Mouse (Mus musculus) CD4-positive helper T cell, adult 2 months (primary cell): ENCODE results near the gene Ralgps2.
A peak's percentile ranks its signal among the peaks of the same experiment; 100 is the strongest.

Experiments
- DNase-seq: peaks from one replicate; pipeline ENCODE4 v3.0.0-alpha.2; 2012; ENCODE audit warnings: low read depth, missing footprints, low spot score

Ralgps2 gene

GRCm38 (mm10) chr1:156939251-156940141 is at the start of gene Ralgps2:
Gene Ralgps2, minus strand, starts transcription at chr1:156939626.
- DNase-seq: peak; percentile 82

DNA sequence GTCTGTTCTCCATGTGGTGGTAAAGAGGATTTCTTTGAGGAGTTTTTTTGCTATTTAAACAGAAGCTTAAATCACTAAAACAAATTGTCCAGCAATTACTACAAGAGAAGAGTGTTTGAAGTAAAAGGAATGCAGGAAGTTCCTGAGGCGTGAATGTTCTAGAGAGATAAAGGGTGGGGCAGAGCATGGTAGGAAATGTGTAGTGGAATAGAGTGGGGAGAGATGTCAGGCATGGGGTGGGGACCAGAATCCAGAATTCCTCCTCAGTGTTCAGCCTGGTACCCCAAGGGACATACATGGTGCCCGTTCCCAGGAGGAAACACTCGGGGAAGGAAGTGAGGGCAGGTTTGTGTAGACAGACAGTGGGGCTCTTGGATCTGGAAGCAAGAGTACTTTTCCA is 48.1 kb upstream of the Ralgps2 start:
- DNase-seq: no peak

DNA sequence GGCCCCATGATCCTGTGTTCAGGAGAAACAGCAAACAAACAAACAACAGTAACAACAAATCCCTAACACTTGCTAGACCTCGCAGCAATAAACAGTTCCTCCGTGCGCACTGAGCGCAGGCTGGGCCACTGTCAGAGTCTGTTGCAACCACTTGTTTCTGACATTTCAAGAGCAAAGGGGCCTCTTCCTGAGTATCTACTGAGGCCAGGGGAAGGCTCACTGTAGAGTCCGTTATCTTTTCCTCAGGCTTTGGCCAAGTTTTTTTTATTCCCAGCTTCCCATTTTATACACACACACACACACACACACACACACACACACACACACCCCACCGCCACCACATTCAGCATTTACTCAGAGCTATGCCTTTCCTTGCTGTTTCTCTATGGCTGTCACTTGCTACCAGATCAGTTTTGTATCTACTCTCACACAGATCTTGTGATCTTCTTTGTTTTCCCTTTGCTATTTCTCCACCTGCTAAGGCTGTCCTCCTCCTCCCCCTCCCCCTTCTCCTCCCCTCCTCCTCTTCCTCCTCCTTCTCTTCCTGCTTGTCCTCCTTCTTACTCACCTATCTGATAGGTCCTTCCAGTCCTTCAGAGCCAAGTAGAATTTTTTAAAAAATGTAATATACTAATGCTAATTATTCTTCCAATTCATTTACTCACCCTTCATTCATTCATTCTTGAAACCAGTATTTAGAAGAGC is 47.4 kb upstream of the Ralgps2 start:
- no peak for DNase-seq

DNA sequence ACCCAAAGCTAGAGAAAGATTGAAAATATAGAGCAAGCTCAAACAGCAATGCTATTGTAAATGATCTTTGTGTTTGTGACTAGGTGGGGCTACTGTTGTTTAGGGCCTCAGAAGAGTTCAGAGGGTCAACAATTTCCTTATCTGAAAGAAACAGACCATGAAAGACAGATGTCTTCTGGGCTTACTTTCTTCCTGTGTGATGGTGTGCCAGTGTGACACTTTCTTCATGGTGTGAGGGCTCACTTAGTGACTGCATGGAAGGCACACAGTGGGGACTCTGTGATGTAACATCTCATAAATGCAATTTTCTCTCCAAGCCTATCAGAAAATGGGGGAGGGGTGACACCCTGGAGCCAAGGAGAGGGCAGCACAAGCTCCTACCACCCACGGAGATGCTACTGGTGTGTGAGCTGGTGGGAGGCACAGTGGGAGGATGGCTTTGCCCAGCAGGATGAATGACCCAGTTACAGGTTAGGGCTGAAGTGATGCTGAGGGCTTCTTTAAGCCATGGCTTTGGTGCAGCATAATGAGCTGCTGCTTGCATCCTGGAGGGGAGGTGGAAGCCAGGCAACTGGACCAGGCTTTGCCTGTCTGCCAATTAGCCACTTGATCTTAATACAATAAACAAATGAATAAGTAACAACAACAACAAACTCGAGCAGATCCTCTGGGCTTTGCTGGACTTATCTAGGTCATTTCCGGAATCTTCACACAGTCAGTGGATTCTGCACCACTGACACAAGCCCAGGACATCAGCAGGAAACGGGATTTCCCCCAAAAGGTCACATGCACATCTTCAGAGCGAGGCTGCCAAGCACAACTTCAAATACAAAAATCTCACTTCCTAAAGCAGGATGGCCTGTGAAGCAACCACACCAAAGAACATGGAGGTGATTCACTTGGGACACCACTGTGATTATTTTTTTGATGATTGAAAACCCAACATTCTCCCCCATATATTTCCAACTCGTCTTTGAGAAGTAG is 46.5 kb upstream of the Ralgps2 start:
- DNase-seq: peak; percentile 79

DNA sequence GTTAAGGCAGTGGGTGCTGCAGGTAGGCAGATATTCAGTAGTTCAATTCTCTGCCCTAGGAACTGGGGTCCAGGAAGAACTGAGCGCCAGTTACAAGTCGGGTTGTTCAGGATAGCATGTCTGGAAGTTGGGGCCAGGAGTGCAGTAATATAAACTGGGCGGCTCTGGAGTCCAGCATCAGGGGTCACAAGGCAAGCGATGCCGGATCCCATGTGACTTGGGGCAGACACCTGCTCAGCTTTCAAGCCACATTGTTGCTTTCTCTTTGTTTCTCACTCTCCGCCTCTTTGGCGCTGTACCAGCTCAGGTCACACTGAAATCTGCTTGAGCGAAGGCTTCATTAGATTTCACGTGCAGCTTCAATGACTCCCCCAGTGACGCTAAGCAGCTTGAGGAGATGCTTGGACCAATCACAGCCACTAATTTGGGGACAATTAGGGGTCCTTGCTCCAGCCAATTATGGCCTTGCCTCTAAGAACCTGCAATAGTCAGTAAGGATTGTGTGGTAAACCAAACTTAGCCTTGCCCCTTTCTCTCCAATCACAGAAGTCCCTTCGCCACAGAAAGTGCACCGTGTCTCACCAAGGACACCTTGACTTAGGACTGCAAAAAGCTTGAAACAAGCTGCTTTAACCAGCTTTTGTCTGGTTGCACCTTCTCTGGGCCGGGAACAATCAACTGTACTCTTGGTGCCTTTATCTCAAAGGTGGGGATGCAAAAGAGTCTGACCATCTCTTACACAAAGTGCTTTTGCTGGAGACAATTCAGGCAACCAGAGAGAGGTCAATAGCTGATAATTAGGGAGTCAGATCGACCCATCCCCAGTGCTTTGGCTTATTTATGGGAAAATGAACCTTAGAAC is 43.8 kb upstream of the Ralgps2 start:
- no peak for DNase-seq

- DNase-seq: no peak
These were observed 42.5 kb upstream of the Ralgps2 start for GRCm38 (mm10) chr1:156981975-156982374.

- DNase-seq: no peak
These were observed 40.3 kb upstream of the Ralgps2 start for GRCm38 (mm10) chr1:156979722-156980121.

GRCm38 (mm10) chr1:156978656-156979055 is 39.2 kb upstream of the Ralgps2 start:
- no peak for DNase-seq

DNA sequence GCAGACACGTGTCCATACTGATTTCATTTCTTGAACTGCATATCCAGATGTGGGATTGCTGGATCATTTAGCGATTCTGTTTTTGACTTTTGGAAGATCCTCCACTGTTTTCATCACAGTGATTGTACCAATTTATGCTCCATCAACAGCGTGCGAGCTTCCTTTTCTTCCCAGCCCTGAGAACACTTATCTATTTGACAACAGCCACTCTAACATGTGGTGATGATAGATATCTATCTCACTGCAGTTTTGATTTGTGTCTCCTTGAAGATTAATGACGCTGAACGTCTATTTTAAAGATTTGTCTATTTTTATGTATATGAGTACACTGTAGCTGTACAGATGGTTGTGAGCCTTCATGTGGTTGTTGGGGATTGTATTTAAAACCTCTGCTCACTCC is 34.4 kb upstream of the Ralgps2 start:
- no peak for DNase-seq

- no peak for DNase-seq
These were observed 33.0 kb upstream of the Ralgps2 start for GRCm38 (mm10) chr1:156972391-156972790.

GRCm38 (mm10) chr1:156971206-156971811 is 31.9 kb upstream of the Ralgps2 start:
- no peak for DNase-seq

GRCm38 (mm10) chr1:156970641-156971040 is 31.2 kb upstream of the Ralgps2 start:
- no peak for DNase-seq

DNA sequence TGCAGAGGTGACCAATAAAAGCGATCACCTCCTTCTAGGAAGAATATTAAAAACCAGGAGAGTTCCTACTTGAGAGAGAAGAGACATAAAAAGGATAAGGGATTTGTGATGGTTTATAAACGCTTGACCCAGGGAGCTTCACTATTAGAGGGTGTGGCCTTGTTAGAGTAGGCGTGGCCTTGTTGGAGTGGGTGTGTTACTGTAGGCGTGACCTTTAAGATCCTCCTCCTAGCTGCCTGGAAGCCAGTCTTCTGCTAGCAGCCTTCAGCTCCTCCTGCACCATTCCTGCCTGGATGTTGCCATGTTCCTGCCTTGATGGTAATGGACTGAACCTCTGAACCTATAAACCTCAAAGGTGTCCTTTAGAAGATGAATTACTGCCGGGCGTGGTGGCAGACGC is 28.7 kb upstream of the Ralgps2 start:
- DNase-seq: no peak

- DNase-seq: no peak
These were observed 25.1 kb upstream of the Ralgps2 start for GRCm38 (mm10) chr1:156964586-156964932.

DNA sequence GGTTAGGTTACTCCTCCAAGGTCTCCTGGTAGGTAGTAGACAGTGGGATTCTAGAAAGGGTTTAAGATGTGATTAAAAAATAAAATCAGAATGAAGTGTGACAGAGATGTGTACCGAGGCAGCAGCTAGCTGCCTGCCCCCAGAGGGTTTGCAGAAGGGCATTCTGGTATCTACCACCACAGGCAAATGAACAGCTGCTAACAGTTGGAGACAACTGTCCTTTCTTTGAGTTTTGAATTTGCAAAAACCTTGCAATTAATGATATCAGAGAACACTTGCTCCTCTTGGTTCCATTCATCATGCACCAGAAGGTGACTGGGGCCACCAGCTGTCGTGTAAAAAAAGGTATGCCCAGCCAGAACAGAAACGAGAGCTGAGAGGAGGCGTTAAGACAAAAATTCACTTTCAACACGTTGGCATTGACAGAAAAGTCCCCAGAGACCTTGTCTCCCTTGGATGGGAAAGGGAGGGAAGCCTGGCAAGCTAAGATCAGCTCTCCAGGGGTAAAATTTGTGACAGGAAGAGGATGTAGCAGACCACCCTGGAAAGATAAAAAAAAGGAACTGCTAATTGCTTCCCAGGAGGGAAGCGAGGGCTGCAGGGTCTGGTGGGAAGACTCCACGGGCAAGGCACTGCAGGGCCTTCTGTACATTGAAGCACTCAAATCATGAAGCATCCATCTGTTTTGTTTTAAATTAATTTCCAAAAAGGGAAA is 24.6 kb upstream of the Ralgps2 start:
- no peak for DNase-seq

GRCm38 (mm10) chr1:156961481-156962265 is 22.2 kb upstream of the Ralgps2 start:
- DNase-seq: no peak

DNA sequence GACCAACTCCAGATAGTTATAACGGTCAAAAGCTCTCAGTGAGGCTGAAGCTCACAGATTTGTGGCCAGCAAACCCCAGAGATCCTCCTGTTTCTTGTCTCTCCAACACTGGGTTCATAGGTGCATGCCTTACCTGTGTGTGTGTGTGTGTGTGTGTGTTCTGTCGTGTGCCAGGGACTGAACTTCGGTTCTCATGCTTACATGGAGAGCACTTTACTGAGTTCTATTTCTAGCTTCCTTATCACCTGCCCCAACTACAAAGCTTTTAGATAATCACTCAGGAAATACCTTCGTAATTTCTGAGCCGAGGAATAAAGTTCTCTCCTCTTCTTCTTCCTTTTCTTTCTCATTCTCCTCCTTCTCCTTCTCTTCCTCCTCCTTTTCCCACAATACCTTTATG is 19.6 kb upstream of the Ralgps2 start:
- no peak for DNase-seq

DNA sequence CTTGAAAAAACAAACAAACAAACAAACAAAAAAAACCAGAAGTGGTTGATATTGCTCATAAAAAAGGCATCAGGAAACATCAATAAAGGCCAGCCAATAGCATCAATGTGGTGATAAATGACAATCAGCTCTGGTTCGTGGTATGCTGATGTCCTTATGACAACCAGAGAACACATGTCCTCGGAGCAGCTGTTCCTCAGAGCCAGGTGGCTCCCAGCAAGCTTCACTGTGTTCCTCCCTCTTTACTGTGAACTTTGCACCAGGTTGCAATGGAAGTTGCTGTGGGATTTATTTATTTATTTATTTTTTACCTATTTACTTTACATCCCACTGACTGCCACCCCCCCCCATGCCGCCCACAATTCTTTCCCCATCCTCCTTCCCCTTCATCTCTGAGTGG is 17.9 kb upstream of the Ralgps2 start:
- no peak for DNase-seq
